Mouse (Mus musculus) kidney, embryonic 14.5 days (tissue): ENCODE results near the gene U2af1. TPM values are rescaled to one million over a fixed set of nuclear protein-coding genes. Genes with fewer than 3 reads are reported as not detected.
"Not testable (repeated sequence)": the region's sequence is repeated elsewhere in the genome, so short reads cannot be mapped to it uniquely, and the experiment has no call there.

Experiments
- ATAC-seq: fragments of 200-750 bp; cut with Nextera tagmentation; 2 replicates; pipeline ENCODE4 v1.8.0; 2017; ENCODE audit warnings: moderate number of reproducible peaks, mild to moderate bottlenecking, moderate TSS enrichment, moderate library complexity; ENCODE audit not compliant: low FRiP score, low TSS enrichment
- H3K27ac ChIP-seq: fragments of 300-500 bp; sonication (generic); 2 replicates; pipeline ENCODE4 v1.5.1; 2014; ENCODE audit warnings: low read depth, mild to moderate bottlenecking, low read length, moderate library complexity, mixed read lengths
- H3K27me3 ChIP-seq: fragments of 300-500 bp; sonication (generic); 2 replicates; pipeline ENCODE4 v1.6.1; 2014; ENCODE audit warnings: mild to moderate bottlenecking, low read length; ENCODE audit not compliant: control insufficient read depth, insufficient read depth
- H3K36me3 ChIP-seq: fragments of 300-500 bp; sonication (generic); 2 replicates; pipeline ENCODE4 v1.6.1; 2014; ENCODE audit warnings: low read length, mixed read lengths; ENCODE audit not compliant: control insufficient read depth, insufficient read depth
- H3K4me1 ChIP-seq: fragments of 300-500 bp; sonication (generic); 2 replicates; pipeline ENCODE4 v1.6.1; 2014; ENCODE audit warnings: low read length, mixed read lengths; ENCODE audit not compliant: control insufficient read depth, insufficient read depth
- H3K4me2 ChIP-seq: fragments of 300-500 bp; sonication (generic); replicated peaks from 2 replicates; pipeline ENCODE4 v1.6.1; 2014; ENCODE audit warnings: low read depth, mild to moderate bottlenecking, low read length
- H3K4me3 ChIP-seq: fragments of 300-500 bp; sonication (generic); 2 replicates; pipeline ENCODE4 v1.5.1; 2014; ENCODE audit warnings: mild to moderate bottlenecking, low read length
- H3K9ac ChIP-seq: fragments of 300-500 bp; sonication (generic); 2 replicates; pipeline ENCODE4 v1.6.1; 2014; ENCODE audit warnings: low read depth, mild to moderate bottlenecking, low read length, moderate library complexity
- H3K9me3 ChIP-seq: fragments of 300-500 bp; sonication (generic); 2 replicates; pipeline ENCODE4 v1.6.1; 2016; ENCODE audit warnings: low read length; ENCODE audit not compliant: control insufficient read depth
- WGBS: fragments of 180-500 bp; shearing (Covaris S2); extraction: QIAGEN DNeasy Blood & Tissue Kit; methylation state at CpG from one replicate; pipeline ENCODE4 v1.1.7; 2014; 5-methylcytosine and 5-hydroxymethylcytosine counted together
- polyA plus RNA-seq: library from polyadenylated mRNA; unstranded; fragments of >200 nt; fragmentation: Nextera tagmentation; extraction: Ambion mirVana; gene quantifications from 2 replicates; pipeline ENCODE4 v1.2.1, GENCODE M21; 2014

The U2af1 gene
- 195 and 380 TPM in 2 replicates for polyA plus RNA-seq

- ATAC-seq, result peak; percentile 99
- Histone ChIP-seq H3K9me3 (no peaks in the 10 kb centered on the region), H3K9ac (peak within 1 kb of the TSS; percentile 98), H3K4me3 (peak within 1 kb of the TSS; percentile 91), H3K27me3 (no peaks in the 10 kb centered on the region), H3K27ac (peak within 1 kb of the TSS; percentile 78), H3K4me2 (peak within 1 kb of the TSS; percentile 88), H3K4me1 (peaks cover 11% of the 10 kb centered on the region), H3K36me3 (peaks cover 24% of the 10 kb centered on the region)
- WGBS, result under 1% methylated on average over 61 of the region's 77 CpGs
Measured at GRCm38 (mm10) chr17:31658468-31659185, at the start of gene U2af1. TSS of gene U2af1 (minus strand) at chr17:31658892.

GRCm38 (mm10) chr17:31705271-31706020 is 46.8 kb upstream of the U2af1 start:
- 59% methylated on average over 20 of the region's 20 CpGs for WGBS
- no peak overlapping the region for H3K27ac ChIP-seq
- H3K9me3 ChIP-seq, result no peaks in the 10 kb centered on the region
- no peak overlapping the region for H3K9ac ChIP-seq
- H3K4me2 ChIP-seq, result no peak overlapping the region
- no peaks in the 10 kb centered on the region for H3K36me3 ChIP-seq
- H3K27me3 ChIP-seq, result no peaks in the 10 kb centered on the region
- no peak for ATAC-seq
- H3K4me3 ChIP-seq, result no peak overlapping the region
- H3K4me1 ChIP-seq, result no peaks in the 10 kb centered on the region

GRCm38 (mm10) chr17:31703276-31703980 is 44.7 kb upstream of the U2af1 start:
- no peaks in the 10 kb centered on the region for H3K36me3 ChIP-seq
- H3K4me2 ChIP-seq, result no peak overlapping the region
- WGBS, result 66% methylated on average over 6 of the region's 6 CpGs
- H3K27me3 ChIP-seq, result no peaks in the 10 kb centered on the region
- no peak overlapping the region for H3K9ac ChIP-seq
- ATAC-seq, result no peak
- H3K4me3 ChIP-seq, result no peak overlapping the region
- no peak overlapping the region for H3K27ac ChIP-seq
- H3K4me1 ChIP-seq, result no peaks in the 10 kb centered on the region
- no peaks in the 10 kb centered on the region for H3K9me3 ChIP-seq

- 72% methylated on average over 11 of the region's 11 CpGs for WGBS
- H3K9ac ChIP-seq, result no peak overlapping the region
- no peak for ATAC-seq
- H3K9me3 ChIP-seq, result no peaks in the 10 kb centered on the region
- H3K36me3 ChIP-seq, result no peaks in the 10 kb centered on the region
- no peak overlapping the region for H3K4me2 ChIP-seq
- H3K4me3 ChIP-seq, result no peak overlapping the region
- peaks cover 7% of the 10 kb centered on the region for H3K4me1 ChIP-seq
- no peaks in the 10 kb centered on the region for H3K27me3 ChIP-seq
- H3K27ac ChIP-seq, result no peak overlapping the region
Measured at GRCm38 (mm10) chr17:31698347-31698746, 39.7 kb upstream of the U2af1 start.

- H3K4me1 ChIP-seq, result peaks cover 11% of the 10 kb centered on the region
- H3K27me3 ChIP-seq, H3K4me2 ChIP-seq, H3K27ac ChIP-seq, H3K9ac ChIP-seq, H3K36me3 ChIP-seq, H3K9me3 ChIP-seq, ATAC-seq, H3K4me3 ChIP-seq: not testable (repeated sequence)
- WGBS, result 88% methylated on average over 7 of the region's 7 CpGs
Measured at GRCm38 (mm10) chr17:31695356-31695755, 36.7 kb upstream of the U2af1 start.

GRCm38 (mm10) chr17:31694949-31695348 is 36.3 kb upstream of the U2af1 start:
- Histone ChIP-seq H3K27ac (no peak overlapping the region), H3K27me3 (no peaks in the 10 kb centered on the region), H3K4me2 (no peak overlapping the region), H3K9ac (no peak overlapping the region), H3K4me1 (peaks cover 11% of the 10 kb centered on the region), H3K4me3 (no peak overlapping the region), H3K36me3 (no peaks in the 10 kb centered on the region), H3K9me3 (no peaks in the 10 kb centered on the region)
- 87% methylated on average over 1 of the region's 1 CpGs for WGBS
- no peak for ATAC-seq

- H3K9me3 ChIP-seq, result no peaks in the 10 kb centered on the region
- H3K4me1 ChIP-seq, result peaks cover 11% of the 10 kb centered on the region
- H3K4me3 ChIP-seq, result no peak overlapping the region
- H3K27me3 ChIP-seq, result no peaks in the 10 kb centered on the region
- 0 out of 2 replicates have a peak, but pooled peaks have one; percentile 33 for ATAC-seq
- no peak overlapping the region for H3K4me2 ChIP-seq
- no peak overlapping the region for H3K27ac ChIP-seq
- WGBS, result 56% methylated on average over 7 of the region's 7 CpGs
- no peak overlapping the region for H3K9ac ChIP-seq
- H3K36me3 ChIP-seq, result no peaks in the 10 kb centered on the region
Measured at GRCm38 (mm10) chr17:31694023-31694376, 35.3 kb upstream of the U2af1 start.

- ATAC-seq, result peak; percentile 72
- H3K4me2 ChIP-seq, result peak overlapping the region; percentile 35
- H3K4me1 ChIP-seq, result peaks cover 11% of the 10 kb centered on the region
- no peaks in the 10 kb centered on the region for H3K9me3 ChIP-seq
- no peak overlapping the region for H3K9ac ChIP-seq
- 3% methylated on average over 20 of the region's 20 CpGs for WGBS
- no peaks in the 10 kb centered on the region for H3K27me3 ChIP-seq
- no peak overlapping the region for H3K27ac ChIP-seq
- H3K4me3 ChIP-seq, result peak overlapping the region; percentile 15; the same call in 1 of the 2 replicates
- no peaks in the 10 kb centered on the region for H3K36me3 ChIP-seq
Measured at GRCm38 (mm10) chr17:31693330-31694022, 34.8 kb upstream of the U2af1 start.
